Mouse (Mus musculus): ENCODE results near the gene Panx3. TPM values are rescaled to one million over a fixed set of nuclear protein-coding genes. Genes with fewer than 3 reads are reported as not detected.

Gene Panx3
- polyA plus RNA-seq, 1 experiment from 2014 or later, result 0.12 TPM

GRCm38 (mm10) chr9:37656931-37657481, 12.0 kb downstream of the Panx3 start, which contains the start of gene Tbrg1:
TSS of gene Tbrg1 (minus strand) at chr9:37657312.
- peak; percentile 99 for ATAC-seq (replicated peaks; ENCODE audit: low FRiP score, low read depth)
- peak within 1 kb of the TSS; percentile 81 for H3K27ac ChIP-seq
- no peaks in the 10 kb centered on the region for H3K9me3 ChIP-seq (replicated peaks; ENCODE audit: low read length)
- DNase-seq (ENCODE audit: low spot score), result peak; percentile 92
- H3K9ac ChIP-seq (ENCODE audit: low read depth, low read length), result peak within 1 kb of the TSS; percentile 60
- H3K36me3 ChIP-seq (ENCODE audit: insufficient read depth, low read length), result peaks cover 20% of the 10 kb centered on the region
- H3K4me3 ChIP-seq (replicated peaks; ENCODE audit: low read depth, low read length), result peak within 1 kb of the TSS; percentile 78
- H3K27me3 ChIP-seq (ENCODE audit: insufficient read depth, low read length), result no peaks in the 10 kb centered on the region
- WGBS, result under 1% methylated on average over 36 of the region's 36 CpGs
- 0 out of 2 replicates have a peak, but pooled peaks cover 3% of the 10 kb centered on the region for H3K4me1 ChIP-seq (replicated peaks; ENCODE audit: insufficient read depth, low read length)
- peak within 1 kb of the TSS; percentile 84 for H3K4me2 ChIP-seq (ENCODE audit: low read length)
- TF ChIP-seq CTCF (IDR thresholded peaks at IDR 0.05; ENCODE audit: low read depth), result no peak

GRCm38 (mm10) chr9:37656439-37656881, 12.6 kb downstream of the Panx3 start:
- ATAC-seq (replicated peaks; ENCODE audit: low FRiP score, low read depth) (peak; percentile 18; the same call in 1 of the 2 replicates), DNase-seq (ENCODE audit: low spot score) (peak; percentile 23)
- no peaks in the 10 kb centered on the region for H3K27me3 ChIP-seq (ENCODE audit: insufficient read depth, low read length)
- peak overlapping the region; percentile 60 for H3K9ac ChIP-seq (ENCODE audit: low read depth, low read length)
- peak overlapping the region; percentile 81 for H3K27ac ChIP-seq
- 1% methylated on average over 10 of the region's 10 CpGs for WGBS
- H3K4me1 ChIP-seq (replicated peaks; ENCODE audit: insufficient read depth, low read length), result 0 out of 2 replicates have a peak, but pooled peaks cover 3% of the 10 kb centered on the region
- peaks cover 23% of the 10 kb centered on the region for H3K36me3 ChIP-seq (ENCODE audit: insufficient read depth, low read length)
- peak overlapping the region; percentile 78 for H3K4me3 ChIP-seq (replicated peaks; ENCODE audit: low read depth, low read length)
- H3K4me2 ChIP-seq (ENCODE audit: low read length), result peak overlapping the region; percentile 84
- no peaks in the 10 kb centered on the region for H3K9me3 ChIP-seq (replicated peaks; ENCODE audit: low read length)
- TF ChIP-seq CTCF (IDR thresholded peaks at IDR 0.05; ENCODE audit: low read depth), result no peak

- Histone ChIP-seq H3K36me3 (ENCODE audit: insufficient read depth, low read length) (peaks cover 28% of the 10 kb centered on the region), H3K9me3 (replicated peaks; ENCODE audit: low read length) (no peaks in the 10 kb centered on the region), H3K4me1 (replicated peaks; ENCODE audit: insufficient read depth, low read length) (0 out of 2 replicates have a peak, but pooled peaks cover 3% of the 10 kb centered on the region), H3K27me3 (ENCODE audit: insufficient read depth, low read length) (no peaks in the 10 kb centered on the region), H3K9ac (ENCODE audit: low read depth, low read length) (peak overlapping the region; percentile 60; the same call in 1 of the 2 replicates), H3K4me3 (replicated peaks; ENCODE audit: low read depth, low read length) (peak overlapping the region; percentile 78), H3K27ac (no peak overlapping the region), H3K4me2 (ENCODE audit: low read length) (peak overlapping the region; percentile 84)
- DNase-seq (ENCODE audit: low spot score) (no peak), ATAC-seq (replicated peaks; ENCODE audit: low FRiP score, low read depth) (no peak)
- TF ChIP-seq CTCF (IDR thresholded peaks at IDR 0.05; ENCODE audit: low read depth), result no peak
- WGBS, result 58% methylated on average over 8 of the region's 8 CpGs
Observed at GRCm38 (mm10) chr9:37655961-37656360, 13.1 kb downstream of the Panx3 start.

GRCm38 (mm10) chr9:37653836-37654235, 15.2 kb downstream of the Panx3 start:
- no peak overlapping the region for H3K4me2 ChIP-seq (ENCODE audit: low read length)
- peaks cover 48% of the 10 kb centered on the region for H3K36me3 ChIP-seq (ENCODE audit: insufficient read depth, low read length)
- H3K4me1 ChIP-seq (replicated peaks; ENCODE audit: insufficient read depth, low read length), result 0 out of 2 replicates have a peak, but pooled peaks cover 3% of the 10 kb centered on the region
- H3K27ac ChIP-seq, result no peak overlapping the region
- 93% methylated on average over 5 of the region's 5 CpGs for WGBS
- DNase-seq (ENCODE audit: low spot score) (no peak), ATAC-seq (replicated peaks; ENCODE audit: low FRiP score, low read depth) (no peak)
- TF ChIP-seq CTCF (IDR thresholded peaks at IDR 0.05; ENCODE audit: low read depth), result no peak
- no peaks in the 10 kb centered on the region for H3K27me3 ChIP-seq (ENCODE audit: insufficient read depth, low read length)
- H3K9ac ChIP-seq (ENCODE audit: low read depth, low read length), result no peak overlapping the region
- no peak overlapping the region for H3K4me3 ChIP-seq (replicated peaks; ENCODE audit: low read depth, low read length)
- H3K9me3 ChIP-seq (replicated peaks; ENCODE audit: low read length), result no peaks in the 10 kb centered on the region

- H3K27me3 ChIP-seq (ENCODE audit: insufficient read depth, low read length), result no peaks in the 10 kb centered on the region
- no peaks in the 10 kb centered on the region for H3K4me1 ChIP-seq (replicated peaks; ENCODE audit: insufficient read depth, low read length)
- WGBS, result over 99% methylated on average over 5 of the region's 5 CpGs
- no peak for TF ChIP-seq CTCF (IDR thresholded peaks at IDR 0.05; ENCODE audit: low read depth)
- no peak overlapping the region for H3K4me2 ChIP-seq (ENCODE audit: low read length)
- DNase-seq (ENCODE audit: low spot score), result no peak
- H3K4me3 ChIP-seq (replicated peaks; ENCODE audit: low read depth, low read length), result no peak overlapping the region
- no peak overlapping the region for H3K27ac ChIP-seq
- ATAC-seq (replicated peaks; ENCODE audit: low FRiP score, low read depth), result no peak
- no peak overlapping the region for H3K9ac ChIP-seq (ENCODE audit: low read depth, low read length)
- peaks cover 62% of the 10 kb centered on the region for H3K36me3 ChIP-seq (ENCODE audit: insufficient read depth, low read length)
- H3K9me3 ChIP-seq (replicated peaks; ENCODE audit: low read length), result no peaks in the 10 kb centered on the region
Observed at GRCm38 (mm10) chr9:37650639-37651038, 18.4 kb downstream of the Panx3 start.

GRCm38 (mm10) chr9:37646246-37646645, 22.8 kb downstream of the Panx3 start:
- Histone ChIP-seq H3K36me3 (ENCODE audit: insufficient read depth, low read length) (peaks cover 37% of the 10 kb centered on the region), H3K9me3 (replicated peaks; ENCODE audit: low read length) (no peaks in the 10 kb centered on the region), H3K4me1 (replicated peaks; ENCODE audit: insufficient read depth, low read length) (no peaks in the 10 kb centered on the region), H3K4me2 (ENCODE audit: low read length) (no peak overlapping the region), H3K27ac (no peak overlapping the region), H3K4me3 (replicated peaks; ENCODE audit: low read depth, low read length) (no peak overlapping the region), H3K27me3 (ENCODE audit: insufficient read depth, low read length) (no peaks in the 10 kb centered on the region), H3K9ac (ENCODE audit: low read depth, low read length) (no peak overlapping the region)
- no peak for TF ChIP-seq CTCF (IDR thresholded peaks at IDR 0.05; ENCODE audit: low read depth)
- ATAC-seq (replicated peaks; ENCODE audit: low FRiP score, low read depth), result no peak
- no peak for DNase-seq (ENCODE audit: low spot score)
- 81% methylated on average over 3 of the region's 3 CpGs for WGBS

Data from kidney, postnatal 0 days (tissue).